Mouse (Mus musculus): ENCODE measurements at regions not wholly inside any gene's neighbourhood (a gene's known extent, or its start where the extent isn't known, plus 50 kb on each side); places are given as distances from the start of the nearest gene placed in this dataset.

DNA sequence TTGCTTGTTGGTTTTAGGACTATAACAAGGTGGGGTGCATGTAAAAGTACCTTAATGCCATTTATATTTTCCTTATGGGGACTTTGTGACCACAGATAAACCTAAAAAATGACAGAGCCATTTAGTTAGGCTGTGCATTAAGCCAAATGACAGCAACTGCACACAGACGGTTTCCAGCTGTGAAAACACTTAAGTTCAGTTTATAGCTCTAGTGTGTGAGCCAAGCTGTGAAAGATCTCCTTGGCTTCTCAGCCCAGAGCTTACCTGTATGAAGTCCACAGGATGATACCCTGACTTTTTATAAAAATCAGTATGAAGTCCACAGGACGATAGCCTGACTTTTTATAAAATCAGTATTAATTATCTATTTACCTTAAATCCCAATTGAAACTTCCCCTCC lies 1024.0 kb downstream of the A830018L16Rik start:
- TF ChIP-seq CTCF (IDR thresholded peaks at IDR 0.05; ENCODE audit: low read depth), result no peak
- TF ChIP-seq EP300 (IDR thresholded peaks at IDR 0.05; ENCODE audit: low read depth), result no peak

Data from heart, postnatal 0 days (tissue).